Mouse (Mus musculus): ENCODE results near the gene Cer1. TPM values are rescaled to one million over a fixed set of nuclear protein-coding genes. Genes with fewer than 3 reads are reported as not detected.
A peak's percentile ranks its signal among the peaks of the same experiment; 100 is the strongest.

Cer1 gene
- under 1 TPM in 1 of 4 experiments, not detected in 3; 0.19 TPM for total RNA-seq (2022)

DNA sequence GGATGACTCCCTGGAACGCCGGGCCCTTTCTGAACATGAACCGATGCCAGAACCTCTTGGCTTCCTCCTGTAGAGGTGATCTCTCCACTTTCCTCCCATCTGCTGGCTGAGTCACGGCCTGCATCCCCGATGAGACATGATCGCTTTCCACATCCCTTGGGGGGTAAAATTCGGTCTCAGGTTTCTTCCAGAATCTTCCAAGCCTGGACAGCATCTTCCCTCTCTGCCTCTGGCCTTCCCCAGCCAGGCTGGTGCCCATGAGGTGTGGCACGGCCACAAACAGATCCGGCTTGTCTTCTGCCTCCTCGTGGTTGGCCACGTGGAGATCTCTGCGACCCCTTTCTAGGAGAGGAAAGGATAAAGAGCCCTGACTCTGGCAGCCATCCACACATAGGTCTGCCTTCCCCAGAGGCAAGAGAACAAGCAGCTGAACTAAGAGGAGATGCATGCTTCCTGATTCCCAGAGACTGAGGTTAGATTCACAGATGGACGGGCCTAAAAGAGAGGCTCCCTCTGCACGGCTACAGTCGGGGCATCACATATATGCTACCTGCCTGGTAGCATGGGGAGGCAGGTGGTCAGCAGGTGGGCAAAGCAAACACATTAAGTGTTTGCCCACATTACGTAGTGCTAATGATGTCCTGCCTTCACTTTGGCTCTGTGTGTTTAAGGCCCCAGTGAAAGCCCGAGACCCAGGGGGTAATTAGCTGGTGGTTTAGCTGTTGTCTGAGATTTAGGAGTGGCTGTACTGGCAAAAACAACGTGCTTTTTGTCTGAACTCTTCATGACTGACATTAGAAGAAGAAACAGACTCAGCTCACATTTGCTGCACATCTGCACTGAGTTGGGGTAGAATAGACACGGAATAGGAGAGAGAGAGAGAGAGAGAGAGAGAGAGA lies at the start of gene Cer1:
Gene Cer1, minus strand, starts transcription at position 513 of the 899 bp plus-strand sequence.
- no peak for DNase-seq (ENCODE audit: low spot score in 2 of 2)

GRCm38 (mm10) chr4:82934308-82934707 lies 49.4 kb upstream of the Cer1 start:
- DNase-seq (ENCODE audit: low spot score in 2 of 2): peak in 1 of 2 experiments; percentile 14

GRCm38 (mm10) chr4:82933698-82934210 lies 48.8 kb upstream of the Cer1 start:
- DNase-seq (ENCODE audit: low spot score in 2 of 2): peak; percentile 68 to 85

- DNase-seq (ENCODE audit: low spot score in 2 of 2): no peak
Measured at GRCm38 (mm10) chr4:82930079-82930478, 45.1 kb upstream of the Cer1 start.

DNA sequence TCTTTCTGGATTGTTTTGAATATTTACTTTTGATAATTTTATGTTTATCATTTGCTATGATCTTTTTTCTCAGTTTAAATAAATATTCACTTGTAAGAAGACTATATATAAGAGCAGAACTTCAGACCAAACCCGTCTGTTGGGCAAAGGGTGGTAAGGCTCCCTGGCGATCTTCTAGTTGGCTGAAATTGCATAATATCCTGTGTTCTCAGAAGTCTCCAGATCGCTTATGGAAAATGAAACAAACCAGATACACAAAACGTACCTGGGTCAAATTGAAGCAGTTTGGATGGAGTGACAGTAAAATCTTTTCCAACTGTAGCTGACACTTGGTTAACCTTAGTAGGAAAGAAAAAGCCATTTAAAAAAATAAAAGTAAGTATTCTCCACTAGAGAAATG lies 37.0 kb upstream of the Cer1 start:
- DNase-seq (ENCODE audit: low spot score in 2 of 2): no peak

GRCm38 (mm10) chr4:82918625-82919024 lies 33.7 kb upstream of the Cer1 start:
- DNase-seq (ENCODE audit: low spot score in 2 of 2): no peak

DNA sequence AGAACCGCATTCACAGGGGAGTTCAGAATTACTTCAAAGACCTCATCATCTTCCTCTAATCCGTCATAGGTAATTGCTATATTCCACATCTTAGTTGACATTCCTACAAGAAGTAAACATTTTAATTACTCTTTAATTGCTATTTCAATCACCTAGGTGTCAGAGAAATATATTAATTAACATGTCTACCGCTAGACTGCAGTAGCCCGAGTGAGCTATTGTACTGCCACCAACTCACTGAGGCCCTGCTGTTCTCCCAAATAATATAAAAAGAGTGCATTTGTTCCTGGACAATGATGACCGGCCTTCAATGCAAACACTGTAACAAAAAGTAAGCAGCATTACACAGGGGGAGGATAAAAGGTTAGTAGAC lies 31.7 kb upstream of the Cer1 start:
- no peak for DNase-seq (ENCODE audit: low spot score in 2 of 2)

DNA sequence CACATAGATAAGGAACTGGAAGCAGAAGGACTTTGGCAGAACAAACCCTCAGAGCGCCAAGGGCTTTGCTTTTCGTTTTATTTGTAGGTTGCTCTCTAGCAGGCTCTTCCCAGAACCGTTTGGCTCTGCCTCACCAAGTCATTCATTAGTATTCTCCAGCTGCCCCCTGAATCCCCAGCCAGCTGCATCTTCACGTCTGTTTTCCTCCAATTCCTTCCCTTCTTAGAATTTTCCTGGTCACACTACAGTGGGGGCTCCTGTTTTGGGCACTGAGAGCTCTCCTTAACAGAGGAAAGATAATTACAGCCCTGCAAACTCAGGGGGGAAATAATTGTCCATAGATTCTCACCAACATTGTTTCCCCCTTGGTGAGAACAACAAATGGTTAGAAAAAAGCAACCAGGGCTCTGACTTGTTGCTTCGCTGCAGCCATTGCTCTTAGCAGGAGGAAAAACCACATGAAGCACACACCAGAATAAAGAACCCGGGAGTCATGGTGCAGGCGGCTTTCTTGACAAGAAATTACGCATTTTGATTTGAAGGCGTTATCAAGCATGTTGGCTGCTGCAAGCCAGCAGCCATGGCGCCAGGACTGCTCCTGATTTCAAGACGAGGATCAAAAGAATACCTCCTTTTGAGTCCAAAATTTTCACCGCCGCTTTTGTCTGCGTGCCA lies 31.2 kb upstream of the Cer1 start:
- peak in 1 of 2 experiments; percentile 20 for DNase-seq (ENCODE audit: low spot score in 2 of 2)

- no peak for DNase-seq (ENCODE audit: low spot score in 2 of 2)
Measured at GRCm38 (mm10) chr4:82915576-82915975, 30.6 kb upstream of the Cer1 start.

DNA sequence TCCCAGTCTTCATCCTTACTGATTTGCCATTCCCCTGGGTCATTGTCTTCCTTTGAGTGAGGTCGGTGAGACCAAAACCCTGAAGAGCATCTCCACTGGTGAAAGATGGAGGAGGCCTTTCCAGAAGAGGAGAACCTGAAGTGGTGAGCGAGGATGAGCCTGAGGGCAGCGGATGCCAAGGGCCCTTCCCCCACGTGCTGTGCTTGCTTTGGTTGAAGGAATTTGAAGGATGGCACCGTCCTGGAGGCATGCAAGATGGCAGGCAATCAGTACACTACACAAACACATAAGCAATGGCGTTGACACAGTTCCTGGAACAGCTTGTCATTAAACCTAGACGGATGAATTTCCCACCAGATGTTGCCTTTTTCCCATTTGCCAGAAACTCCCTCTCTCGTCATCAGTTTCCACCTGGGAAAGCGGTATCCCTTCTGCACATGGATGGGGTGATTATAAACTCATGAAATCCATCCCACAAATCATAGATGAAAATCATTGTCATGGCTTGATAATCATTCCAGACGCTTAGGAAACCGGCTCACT lies 29.7 kb upstream of the Cer1 start:
- no peak for DNase-seq (ENCODE audit: low spot score in 2 of 2)

GRCm38 (mm10) chr4:82895227-82895626 lies 10.3 kb upstream of the Cer1 start:
- DNase-seq (ENCODE audit: low spot score in 2 of 2): no peak

- no peak for DNase-seq (ENCODE audit: low spot score in 2 of 2)
Measured at GRCm38 (mm10) chr4:82892247-82892646, 7.3 kb upstream of the Cer1 start.

DNA sequence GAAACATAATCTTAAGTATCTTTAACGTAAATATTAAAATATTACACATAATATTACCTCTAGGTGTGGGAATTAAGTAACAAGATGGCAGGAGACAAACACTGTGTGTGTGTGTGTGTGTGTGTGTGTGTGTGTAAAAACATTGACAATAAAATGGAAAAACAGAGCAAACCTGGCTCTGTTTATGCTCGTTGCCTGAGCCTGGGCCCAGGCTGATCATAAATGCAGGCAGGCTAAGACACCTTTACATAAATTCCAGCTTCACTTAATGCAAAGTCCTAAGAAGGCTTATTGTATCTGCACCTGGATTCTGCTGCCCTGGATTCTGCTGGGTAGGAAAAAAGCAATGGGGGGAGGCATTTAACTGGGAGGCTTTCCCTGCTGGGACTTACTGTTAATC lies 6.6 kb upstream of the Cer1 start:
- DNase-seq (ENCODE audit: low spot score in 2 of 2): no peak

- peak in 1 of 2 experiments; percentile 12 for DNase-seq (ENCODE audit: low spot score in 2 of 2)
Measured at GRCm38 (mm10) chr4:82891049-82891448, 6.1 kb upstream of the Cer1 start.

DNA sequence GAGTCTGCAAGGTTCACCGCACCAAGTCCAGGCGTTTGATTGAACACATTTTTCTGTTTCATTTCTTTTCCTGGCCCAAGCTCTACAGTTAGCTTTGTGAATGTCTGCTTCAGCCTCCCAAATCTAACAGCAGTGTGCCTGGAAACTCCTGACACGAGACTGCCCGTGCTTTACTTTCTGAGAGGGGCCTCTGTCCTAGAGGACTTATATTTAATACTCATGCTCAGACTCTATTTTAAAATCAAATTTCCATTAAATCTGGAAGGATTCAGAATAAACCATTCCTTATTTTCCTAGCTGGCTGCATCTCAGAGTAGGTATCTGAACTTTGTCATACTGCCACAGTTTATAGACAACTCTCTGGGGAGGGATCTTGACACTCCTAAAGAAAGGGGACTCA lies 5.6 kb upstream of the Cer1 start:
- no peak for DNase-seq (ENCODE audit: low spot score in 2 of 2)

- no peak for DNase-seq (ENCODE audit: low spot score in 2 of 2)
Measured at GRCm38 (mm10) chr4:82886148-82886547, 1.2 kb upstream of the Cer1 start.

- no peak for DNase-seq (ENCODE audit: low spot score in 2 of 2)
Measured at GRCm38 (mm10) chr4:82885535-82885913, 576 bp upstream of the Cer1 start.

DNA sequence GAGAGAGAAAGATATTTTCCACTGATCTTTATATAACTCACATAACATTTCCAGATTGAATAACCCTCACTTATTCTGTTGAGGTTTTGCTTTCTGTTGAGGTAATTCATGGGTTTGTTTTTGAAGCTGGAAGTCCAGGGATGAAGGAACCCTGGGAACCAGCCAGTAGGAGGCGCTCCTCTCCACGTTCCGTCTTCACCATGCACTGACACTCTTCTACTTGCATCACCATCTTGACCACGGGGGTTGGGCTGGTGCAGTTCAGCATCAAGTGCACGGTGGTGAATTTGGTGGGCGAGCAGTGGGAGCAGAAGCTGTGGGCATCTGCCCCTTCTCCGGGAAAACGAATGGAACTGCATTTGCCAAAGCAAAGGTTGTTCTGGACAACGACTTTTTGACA lies 2.4 kb downstream of the Cer1 start:
- no peak for DNase-seq (ENCODE audit: low spot score in 2 of 2)

DNA sequence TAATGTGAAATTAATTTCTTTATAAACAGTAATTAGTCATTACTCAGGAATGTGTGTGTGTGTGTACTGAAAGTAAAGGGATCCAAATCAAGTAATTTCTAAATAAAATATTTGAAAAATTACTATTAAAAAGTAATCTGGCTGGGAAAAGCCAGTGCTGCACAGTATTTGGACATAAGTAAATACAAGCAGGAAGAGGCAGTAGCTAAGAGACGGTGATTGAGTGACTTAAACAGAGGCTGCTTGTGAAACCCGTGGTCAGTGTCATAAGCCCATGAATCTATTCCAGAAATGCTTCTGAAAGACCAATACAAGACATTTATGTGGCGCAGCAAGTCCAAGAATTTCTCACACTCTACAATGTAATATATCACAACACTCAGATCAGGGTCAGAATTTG lies 3.6 kb downstream of the Cer1 start:
- DNase-seq (ENCODE audit: low spot score in 2 of 2): no peak

GRCm38 (mm10) chr4:82880243-82880642 lies 4.7 kb downstream of the Cer1 start:
- DNase-seq (ENCODE audit: low spot score in 2 of 2): no peak

DNA sequence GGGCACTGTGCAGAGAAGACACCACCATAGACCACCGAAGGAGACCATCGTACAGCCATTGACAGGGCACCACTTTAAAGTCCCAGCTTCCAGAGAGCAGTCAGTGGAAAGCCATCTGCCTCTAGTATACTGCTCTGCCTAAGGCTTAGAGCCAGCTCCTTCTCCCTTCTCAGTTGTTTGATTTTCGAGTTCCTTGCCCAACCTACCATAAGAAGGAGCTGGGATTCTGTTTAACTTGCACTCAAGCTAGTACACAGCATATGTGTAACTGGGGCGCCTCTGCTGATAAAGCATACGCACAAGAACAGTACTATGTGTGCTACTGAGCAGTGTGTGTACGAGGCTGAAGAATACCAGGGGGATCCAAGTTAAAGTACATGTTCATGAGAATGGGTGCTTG lies 5.8 kb downstream of the Cer1 start:
- no peak for DNase-seq (ENCODE audit: low spot score in 2 of 2)

DNA sequence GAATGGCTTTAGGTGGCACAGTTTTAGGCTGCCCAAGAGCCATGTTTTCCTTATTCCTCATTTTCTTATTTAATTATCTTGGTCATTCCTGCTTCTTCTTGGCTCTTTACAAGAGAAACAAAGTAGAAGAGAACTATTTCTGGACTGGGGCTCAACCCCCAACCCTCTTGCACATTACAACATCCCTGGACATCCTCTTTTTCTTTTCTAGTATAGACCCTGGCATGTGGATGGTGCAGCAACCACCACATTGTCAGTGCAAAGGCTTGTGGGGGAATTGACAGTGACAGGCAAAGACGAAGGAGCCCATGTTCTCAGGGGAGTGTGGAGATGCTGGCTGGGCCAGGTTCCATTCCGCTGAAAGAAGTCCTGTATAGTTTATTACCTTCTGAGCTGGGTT lies 8.3 kb downstream of the Cer1 start:
- DNase-seq (ENCODE audit: low spot score in 2 of 2): no peak

Data from layer of hippocampus, adult 8-10 months (tissue).